Mouse (Mus musculus) testis, adult 2 months (tissue): Measurements from ENCODE around the gene Itpk1. TPM values are rescaled to one million over a fixed set of nuclear protein-coding genes. Genes with fewer than 3 reads are reported as not detected.
"Not testable (repeated sequence)": the region's sequence is repeated elsewhere in the genome, so short reads cannot be mapped to it uniquely, and the experiment has no call there.

Source experiments
- H3K27ac ChIP-seq: fragments of 200-500 bp; 2 replicates; pipeline ENCODE4 v1.5.1; 2012; ENCODE audit warnings: low read depth, low read length; ENCODE audit not compliant: control insufficient read depth, insufficient read depth
- H3K27me3 ChIP-seq: fragments of 200-500 bp; 2 replicates; pipeline ENCODE4 v1.6.1; 2012; ENCODE audit warnings: mild to moderate bottlenecking, low read length, moderate library complexity; ENCODE audit not compliant: control insufficient read depth, insufficient read depth
- H3K36me3 ChIP-seq: fragments of 200-500 bp; 2 replicates; pipeline ENCODE4 v1.6.1; 2012; ENCODE audit warnings: mild to moderate bottlenecking, low read length; ENCODE audit not compliant: control insufficient read depth, insufficient read depth
- H3K4me1 ChIP-seq: fragments of 200-500 bp; 2 replicates; pipeline ENCODE4 v1.6.1; 2012; ENCODE audit warnings: low read length; ENCODE audit not compliant: control insufficient read depth, insufficient read depth
- H3K4me3 ChIP-seq: fragments of 200-500 bp; 2 replicates; pipeline ENCODE4 v1.5.1; 2012; ENCODE audit warnings: low read depth, mild to moderate bottlenecking, low read length, moderate library complexity, mixed read lengths; ENCODE audit not compliant: control insufficient read depth
- CTCF ChIP-seq: fragments of 200-500 bp; IDR thresholded peaks from 2 replicates; pipeline ENCODE4 v1.5.1; 2012; ENCODE audit warnings: low read depth, mild to moderate bottlenecking, inconsistent platforms, low read length, moderate library complexity; ENCODE audit not compliant: control insufficient read depth, insufficient read depth, insufficient replicate concordance
- POLR2A ChIP-seq: fragments of 200-500 bp; IDR thresholded peaks from 2 replicates; pipeline ENCODE4 v1.6.1; 2012; ENCODE audit warnings: low read depth, mild to moderate bottlenecking, inconsistent platforms, low read length, moderate library complexity; ENCODE audit not compliant: control insufficient read depth
- polyA plus RNA-seq: library from polyadenylated mRNA; depleted of rRNA; stranded (reverse); fragments of >200 nt; gene quantifications from 2 replicates; pipeline ENCODE4 v1.2.3, GENCODE M21; 2012

Itpk1 gene
- polyA plus RNA-seq, 1 experiment = 32.3 TPM

DNA sequence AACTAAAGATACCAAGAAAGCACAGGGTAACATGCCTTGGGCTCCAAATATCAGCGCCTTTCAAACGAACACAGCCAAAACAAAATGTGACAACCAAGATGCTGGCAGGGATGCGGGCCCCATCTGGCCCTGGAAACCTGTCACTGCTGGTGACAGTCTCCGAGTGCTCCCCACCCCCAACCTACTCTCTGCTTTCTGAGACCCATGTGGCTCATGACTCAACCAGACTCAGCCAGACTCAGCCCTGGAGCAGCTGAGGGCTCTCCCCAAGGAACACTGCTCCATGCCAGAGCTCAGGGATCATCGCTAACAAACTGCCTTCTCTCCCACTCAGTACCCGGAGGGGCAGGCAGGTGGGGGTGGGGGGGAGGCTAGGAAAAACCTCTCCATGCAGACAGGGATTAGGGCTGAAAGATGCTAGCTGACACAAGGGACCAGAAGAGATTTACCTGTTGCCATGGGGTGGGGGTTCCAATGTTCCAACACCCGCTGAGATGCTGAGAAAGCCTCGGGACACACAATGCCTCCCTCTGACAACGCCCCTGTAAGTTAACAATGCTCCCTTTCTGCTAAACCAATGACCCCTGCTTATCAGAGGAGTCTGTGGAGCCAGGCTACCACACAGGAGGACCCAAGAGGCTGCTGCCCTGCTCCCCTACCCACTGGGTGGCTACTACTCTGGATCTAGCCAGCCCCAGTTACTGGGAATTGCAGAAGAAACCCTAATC lies 64.1 kb downstream of the Itpk1 start:
- H3K27me3 ChIP-seq = no peaks in the 10 kb centered on the region
- H3K4me3 ChIP-seq = no peak overlapping the region
- no peaks in the 10 kb centered on the region for H3K36me3 ChIP-seq
- H3K4me1 ChIP-seq = no peaks in the 10 kb centered on the region; the same call in 1 of the 2 replicates
- TF ChIP-seq POLR2A (no peak), CTCF (no peak)
- no peak overlapping the region for H3K27ac ChIP-seq

DNA sequence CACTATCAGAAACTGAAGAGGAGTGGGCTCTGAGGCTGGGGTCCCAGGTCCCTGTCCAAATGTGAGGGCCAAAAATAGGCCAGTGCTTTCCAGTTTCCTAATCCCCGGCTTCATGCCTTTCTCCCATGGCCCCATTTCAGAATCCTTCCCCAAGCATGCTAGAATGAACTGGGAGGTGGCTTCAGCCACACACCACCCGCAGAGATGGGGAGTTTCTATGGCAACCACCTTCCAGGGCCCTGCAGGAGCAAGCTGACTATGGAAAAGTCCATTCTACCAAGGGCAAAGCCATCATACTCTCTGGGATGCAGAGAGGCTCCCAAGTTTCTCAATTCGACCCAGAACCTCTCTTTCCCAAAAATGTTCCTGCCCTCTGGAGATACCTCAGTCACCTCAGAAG lies 65.9 kb downstream of the Itpk1 start:
- H3K4me1 ChIP-seq = no peaks in the 10 kb centered on the region; the same call in 1 of the 2 replicates
- H3K27ac ChIP-seq = no peak overlapping the region
- no peaks in the 10 kb centered on the region for H3K27me3 ChIP-seq
- no peak for TF ChIP-seq POLR2A
- no peak for TF ChIP-seq CTCF
- H3K36me3 ChIP-seq = no peaks in the 10 kb centered on the region
- no peak overlapping the region for H3K4me3 ChIP-seq

DNA sequence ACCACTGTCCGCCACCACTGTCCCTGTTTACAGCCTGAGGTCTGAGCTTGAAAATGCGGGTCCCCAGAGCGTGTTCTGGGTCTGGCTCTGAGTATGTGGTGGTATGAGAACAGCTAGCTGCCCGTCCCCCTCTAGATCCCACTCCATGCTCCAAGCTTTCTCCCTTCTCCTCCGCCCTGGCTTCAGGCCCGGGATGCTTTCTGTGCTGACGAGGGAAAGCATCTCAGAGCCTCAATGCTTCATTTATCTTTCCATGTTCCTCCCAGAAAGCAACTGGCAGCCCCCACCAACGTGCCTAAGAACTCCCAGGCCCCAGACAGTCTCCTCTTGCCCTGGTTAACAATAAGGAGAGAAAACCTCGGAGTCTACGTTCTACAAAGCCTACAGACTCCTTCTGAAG lies 67.5 kb downstream of the Itpk1 start:
- Histone ChIP-seq H3K27ac (no peak overlapping the region), H3K27me3 (no peaks in the 10 kb centered on the region), H3K4me1 (no peaks in the 10 kb centered on the region; the same call in 1 of the 2 replicates), H3K4me3 (no peak overlapping the region), H3K36me3 (no peaks in the 10 kb centered on the region)
- TF ChIP-seq POLR2A = no peak
- no peak for TF ChIP-seq CTCF

DNA sequence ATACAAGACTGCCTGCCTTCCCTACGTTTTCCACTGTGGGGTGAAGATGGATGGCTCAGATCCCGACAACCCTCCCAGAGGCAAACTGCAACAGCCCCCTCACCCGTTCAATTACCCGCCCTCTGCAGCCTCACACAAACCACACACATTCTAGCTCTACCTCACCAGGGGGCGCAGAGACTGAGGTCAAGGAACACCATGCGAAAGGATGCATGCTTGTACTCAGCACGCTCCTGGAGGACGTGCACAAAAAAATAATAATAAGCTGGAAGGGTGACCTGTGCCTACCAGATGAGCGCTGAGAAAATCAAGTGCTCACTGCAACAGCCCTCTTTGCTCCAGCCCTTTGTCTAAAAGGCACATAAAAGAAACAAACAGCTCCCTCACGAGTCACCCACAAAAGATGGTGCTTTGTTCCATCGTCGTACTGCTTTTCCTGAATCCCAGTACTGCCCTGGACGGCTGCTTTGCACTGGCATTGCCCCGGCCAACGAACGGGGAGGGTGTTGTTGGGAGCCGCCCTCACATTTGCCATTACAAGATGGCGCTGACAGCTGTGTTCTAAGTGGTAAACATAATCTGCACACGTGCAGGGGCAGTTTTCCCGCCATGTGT lies 70.2 kb downstream of the Itpk1 start:
- H3K4me3 ChIP-seq = no peak overlapping the region
- no peak for TF ChIP-seq CTCF
- TF ChIP-seq POLR2A = no peak
- no peaks in the 10 kb centered on the region; the same call in 1 of the 2 replicates for H3K4me1 ChIP-seq
- no peak overlapping the region for H3K27ac ChIP-seq
- H3K27me3 ChIP-seq = no peaks in the 10 kb centered on the region
- no peaks in the 10 kb centered on the region for H3K36me3 ChIP-seq

DNA sequence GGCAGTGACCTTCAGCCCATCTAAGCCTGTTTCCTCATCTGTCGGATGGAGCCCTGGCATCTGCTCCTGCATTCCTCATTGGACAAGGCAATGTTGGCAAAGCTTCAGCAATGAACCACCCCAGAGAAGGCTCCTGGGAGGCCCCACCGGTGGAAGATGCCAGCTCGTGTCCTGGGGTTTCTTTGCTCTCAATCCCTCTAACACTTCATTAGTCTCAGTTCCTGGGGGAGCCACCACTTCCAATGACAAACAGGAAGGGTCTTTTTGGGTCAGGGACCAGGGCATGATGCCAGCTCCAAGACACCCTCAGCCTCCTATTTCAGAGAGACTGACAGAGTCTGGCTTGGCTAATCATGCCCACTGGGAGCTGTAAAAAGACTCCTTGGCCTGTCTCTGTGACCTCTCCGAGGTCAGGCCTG lies 71.6 kb downstream of the Itpk1 start:
- H3K36me3 ChIP-seq = no peaks in the 10 kb centered on the region
- H3K4me1 ChIP-seq = no peaks in the 10 kb centered on the region
- no peak overlapping the region for H3K27ac ChIP-seq
- H3K4me3 ChIP-seq = no peak overlapping the region
- TF ChIP-seq CTCF (no peak), POLR2A (no peak)
- H3K27me3 ChIP-seq = no peaks in the 10 kb centered on the region

DNA sequence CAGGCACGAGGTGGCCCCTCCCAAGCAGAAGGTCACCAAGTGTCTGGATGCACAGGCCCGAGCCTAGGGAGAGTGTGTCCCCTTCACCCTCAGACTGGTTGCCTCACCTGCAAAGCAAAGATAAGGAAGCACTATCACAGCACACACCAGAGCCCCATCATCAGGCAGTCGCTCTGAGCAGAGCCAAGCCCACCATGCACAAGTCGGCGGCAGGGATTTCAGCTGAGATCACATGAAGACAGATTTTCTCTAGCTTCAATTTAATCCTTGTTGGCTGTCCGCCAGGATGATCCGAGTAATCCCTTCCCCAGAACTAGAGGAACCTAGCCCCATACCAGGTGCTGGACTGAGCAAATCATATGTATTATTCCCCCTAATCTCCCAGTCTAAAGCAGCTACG lies 73.0 kb downstream of the Itpk1 start:
- no peak for TF ChIP-seq CTCF
- TF ChIP-seq POLR2A = no peak
- Histone ChIP-seq H3K4me1 (no peaks in the 10 kb centered on the region), H3K36me3 (no peaks in the 10 kb centered on the region), H3K27me3 (no peaks in the 10 kb centered on the region), H3K27ac (no peak overlapping the region), H3K4me3 (no peak overlapping the region)

DNA sequence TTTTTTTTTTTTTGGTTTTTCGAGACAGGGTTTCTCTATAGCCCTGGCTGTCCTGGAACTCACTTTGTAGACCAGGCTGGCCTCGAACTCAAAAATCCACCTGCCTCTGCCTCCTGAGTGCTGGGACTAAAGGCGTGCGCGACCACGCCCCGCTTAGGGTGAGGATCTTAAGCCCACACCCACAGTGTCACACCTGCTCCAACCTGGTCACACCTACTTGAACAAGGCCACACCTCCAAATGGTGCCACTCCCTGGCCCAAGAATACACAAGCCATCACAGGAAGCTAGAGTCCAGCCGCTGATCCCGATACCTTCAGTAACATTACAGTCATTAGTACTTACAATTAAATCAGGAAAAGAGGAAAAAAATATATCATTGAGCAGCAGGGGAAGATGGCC lies 74.3 kb downstream of the Itpk1 start:
- H3K4me3 ChIP-seq, H3K27me3 ChIP-seq, H3K27ac ChIP-seq, H3K36me3 ChIP-seq, H3K4me1 ChIP-seq: not testable (repeated sequence)
